Mouse (Mus musculus) natural killer cell, adult 2 months (primary cell): ENCODE data around the gene Kcnj11.

Experiments
- DNase-seq, 2 experiments: peaks; one replicate each; pipeline ENCODE4 v3.0.0; 2022; ENCODE audit warnings: low spot score in 2 of 2

Kcnj11 gene

GRCm38 (mm10) chr7:46104256-46104915 is 3.8 kb upstream of the Kcnj11 start:
- DNase-seq: no peak

- no peak for DNase-seq
Measured at GRCm38 (mm10) chr7:46103771-46104170, 3.2 kb upstream of the Kcnj11 start.

GRCm38 (mm10) chr7:46103075-46103591 is 2.6 kb upstream of the Kcnj11 start:
- no peak for DNase-seq

DNA sequence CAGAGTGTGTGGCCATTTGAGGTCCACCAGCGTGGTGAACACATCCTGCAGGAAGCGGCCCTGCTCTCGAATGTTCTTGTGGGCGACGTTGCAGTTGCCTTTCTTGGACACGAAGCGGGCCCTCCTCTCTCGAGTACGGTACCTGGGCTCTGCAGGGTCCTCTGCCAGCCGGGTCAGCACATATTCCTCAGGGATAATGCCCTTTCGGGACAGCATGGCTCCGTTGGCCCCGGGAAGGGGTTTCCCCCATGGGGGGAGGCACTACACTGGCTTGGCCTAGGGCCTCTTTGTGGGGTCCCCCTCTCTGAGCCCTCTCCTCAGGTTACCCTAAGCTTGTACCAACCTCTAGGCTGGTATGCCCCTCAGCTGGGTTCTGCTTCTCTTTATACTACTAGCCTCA is 882 bp downstream of the Kcnj11 start:
- DNase-seq: no peak

DNA sequence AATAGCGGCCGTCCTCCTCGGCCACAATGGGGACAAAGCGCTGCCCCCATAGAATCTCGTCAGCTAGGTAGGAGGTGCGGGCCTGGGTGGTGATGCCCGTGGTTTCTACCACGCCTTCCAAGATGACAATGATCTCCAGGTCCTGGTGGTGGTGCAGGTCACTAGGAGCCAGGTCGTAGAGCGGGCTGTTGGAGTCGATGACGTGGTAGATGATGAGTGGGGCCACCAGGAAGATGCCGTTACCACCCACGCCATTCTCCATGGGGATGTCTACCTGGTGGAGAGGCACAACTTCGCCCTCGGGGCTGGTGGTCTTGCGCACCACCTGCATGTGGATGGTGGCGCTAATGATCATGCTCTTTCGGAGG is 1.7 kb downstream of the Kcnj11 start:
- no peak for DNase-seq

- DNase-seq: no peak
Measured at GRCm38 (mm10) chr7:46098221-46098918, 2.2 kb downstream of the Kcnj11 start.

DNA sequence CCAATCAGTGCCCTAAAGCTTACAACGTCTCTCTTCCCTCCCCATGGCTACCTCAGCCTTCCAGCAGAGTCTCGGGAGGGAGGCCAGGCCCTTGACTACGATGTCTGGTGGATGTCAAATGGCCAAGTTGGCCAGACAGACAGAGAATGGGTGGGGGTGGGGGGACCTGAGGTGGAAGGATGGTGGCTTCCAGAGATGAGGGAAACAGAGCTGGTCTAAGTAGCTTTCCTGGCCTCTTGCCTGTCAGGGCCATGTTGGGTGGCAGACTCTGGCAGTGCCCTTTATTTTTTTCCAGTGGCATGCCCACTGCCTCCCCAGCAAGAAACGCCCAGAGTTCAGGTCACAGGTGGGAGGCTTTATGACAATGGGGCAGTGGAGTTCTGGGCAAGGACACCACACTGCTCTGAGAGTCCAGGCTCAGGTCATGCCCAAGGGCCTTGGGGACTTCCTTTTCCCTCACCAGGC is 3.2 kb downstream of the Kcnj11 start:
- DNase-seq: no peak

- DNase-seq: peak; percentile 36 to 51
Measured at GRCm38 (mm10) chr7:46096136-46096535, 4.4 kb downstream of the Kcnj11 start.

GRCm38 (mm10) chr7:46092803-46093202 is 7.8 kb downstream of the Kcnj11 start:
- DNase-seq: no peak

- no peak for DNase-seq
Measured at GRCm38 (mm10) chr7:46088241-46088640, 12.3 kb downstream of the Kcnj11 start.

DNA sequence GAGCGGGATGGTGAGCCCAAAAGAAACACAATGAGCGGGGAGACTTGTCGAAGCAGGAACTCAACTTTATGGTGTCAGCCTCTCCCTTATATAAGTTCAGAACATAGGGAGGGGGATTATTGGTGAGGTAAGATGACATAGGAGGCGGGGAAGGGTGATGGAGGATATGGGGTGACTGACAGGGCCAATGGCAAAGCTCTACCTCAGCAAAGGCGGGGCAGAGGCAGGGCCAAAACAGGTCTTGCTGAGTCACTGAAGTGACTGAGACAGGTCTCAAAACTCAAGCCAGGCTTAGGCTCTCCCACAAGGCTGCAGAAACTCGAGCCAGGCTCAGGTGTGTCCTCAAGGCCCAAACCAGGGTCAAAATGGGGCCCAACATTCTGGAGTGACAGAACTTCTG is 14.2 kb downstream of the Kcnj11 start:
- DNase-seq: no peak

- DNase-seq: no peak
Measured at GRCm38 (mm10) chr7:46084839-46085513, 15.6 kb downstream of the Kcnj11 start.

DNA sequence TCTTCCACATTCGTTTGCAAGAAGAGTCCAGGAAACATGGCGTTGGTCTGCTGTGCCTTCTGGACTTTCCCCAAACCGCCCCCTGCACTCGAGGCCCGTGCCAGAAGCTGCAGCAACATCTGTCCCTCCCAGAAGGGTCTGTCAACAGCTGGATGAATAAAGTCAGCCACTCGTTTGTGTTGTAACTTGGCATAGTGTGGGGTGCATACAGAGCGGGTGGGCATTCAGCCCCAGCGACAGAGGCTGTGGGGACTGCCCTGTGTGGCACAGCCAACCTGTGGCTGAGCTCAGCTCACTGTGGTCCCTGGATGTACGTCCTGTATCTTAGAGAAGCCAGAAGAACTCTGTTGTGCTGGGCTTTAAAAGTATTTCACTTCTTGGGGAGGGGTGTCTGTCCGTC is 16.5 kb downstream of the Kcnj11 start:
- DNase-seq: no peak

- DNase-seq: no peak
Measured at GRCm38 (mm10) chr7:46077675-46078074, 22.9 kb downstream of the Kcnj11 start.

DNA sequence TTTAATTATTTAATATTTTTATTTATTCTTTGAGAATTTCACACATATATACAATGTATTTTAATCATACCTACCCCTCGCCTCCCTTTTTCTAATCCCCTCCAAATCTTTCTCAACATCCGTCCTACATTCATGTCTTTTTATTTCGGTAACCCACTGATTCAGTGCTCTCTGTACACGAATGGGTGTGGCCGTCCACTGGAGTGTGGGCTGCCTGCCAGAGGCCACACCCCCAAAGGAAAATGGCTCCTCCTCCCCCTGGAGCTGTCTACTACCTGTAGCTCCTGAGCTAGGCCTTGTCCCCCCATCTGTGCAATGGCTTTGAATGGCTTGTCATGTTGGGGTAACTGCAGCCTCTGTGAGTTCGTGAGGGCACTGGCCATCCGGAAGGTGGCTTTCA is 23.7 kb downstream of the Kcnj11 start:
- no peak for DNase-seq

GRCm38 (mm10) chr7:46068831-46069230 is 31.7 kb downstream of the Kcnj11 start:
- DNase-seq: no peak

DNA sequence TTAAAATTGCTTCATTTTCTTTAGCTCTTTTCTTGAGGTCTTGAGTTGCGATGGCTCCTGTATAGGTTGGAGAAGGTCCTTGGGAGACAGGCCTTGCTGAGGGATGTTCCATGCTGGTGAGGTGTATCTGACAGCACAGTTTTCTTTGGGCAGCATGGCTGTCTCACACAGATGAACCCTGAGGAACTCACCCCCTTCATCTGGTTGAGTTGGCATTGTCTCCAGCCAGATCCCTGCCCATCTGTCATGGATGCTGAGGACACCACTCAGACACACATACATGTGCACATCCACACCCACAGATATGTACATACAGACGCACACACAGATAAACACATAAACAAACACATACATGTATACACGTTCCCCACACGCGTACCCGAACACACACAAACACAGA is 37.3 kb downstream of the Kcnj11 start:
- DNase-seq: no peak

DNA sequence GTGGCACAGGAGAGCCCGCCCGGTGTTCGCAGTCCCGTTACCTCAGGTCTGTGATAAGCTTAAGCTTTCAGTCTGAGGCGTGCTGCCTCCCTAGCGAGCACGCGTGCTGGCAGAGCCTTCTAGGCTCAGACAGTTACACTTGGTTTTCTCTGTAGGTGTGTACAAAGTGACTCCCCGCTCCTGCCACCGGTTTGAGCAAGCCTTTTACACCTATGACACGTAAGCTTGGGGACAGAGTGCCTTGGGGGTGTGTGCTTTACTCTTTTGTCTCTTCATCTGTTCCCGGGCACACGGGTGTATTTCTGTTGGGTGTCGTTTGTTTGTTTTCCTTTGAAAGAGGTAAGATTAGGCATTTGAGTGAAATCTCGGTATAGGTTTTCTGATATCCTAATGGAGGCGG is 39.0 kb downstream of the Kcnj11 start:
- DNase-seq: no peak

- DNase-seq: no peak
Measured at GRCm38 (mm10) chr7:46060688-46061087, 39.9 kb downstream of the Kcnj11 start.

DNA sequence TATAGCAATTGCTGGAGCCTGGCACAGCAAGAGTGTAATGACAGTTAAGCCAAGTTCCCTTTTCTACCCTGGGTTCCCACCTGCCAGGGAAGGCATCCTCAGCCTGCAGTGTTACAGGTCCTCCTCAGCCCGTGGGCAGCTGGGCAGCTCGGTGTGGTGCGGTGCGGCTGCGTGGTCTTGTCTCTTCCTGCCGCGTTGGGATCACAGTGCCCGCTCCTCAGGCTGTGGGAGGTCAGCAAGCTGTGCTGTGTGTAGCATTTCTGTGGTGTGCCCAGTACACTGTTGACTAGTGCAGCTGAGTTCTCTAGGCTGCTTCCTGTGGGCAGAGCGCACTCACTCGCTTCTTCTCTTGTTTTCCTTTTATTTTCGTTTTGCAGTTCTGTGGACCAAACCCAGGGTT is 41.7 kb downstream of the Kcnj11 start:
- peak; percentile 56 to 58 for DNase-seq

DNA sequence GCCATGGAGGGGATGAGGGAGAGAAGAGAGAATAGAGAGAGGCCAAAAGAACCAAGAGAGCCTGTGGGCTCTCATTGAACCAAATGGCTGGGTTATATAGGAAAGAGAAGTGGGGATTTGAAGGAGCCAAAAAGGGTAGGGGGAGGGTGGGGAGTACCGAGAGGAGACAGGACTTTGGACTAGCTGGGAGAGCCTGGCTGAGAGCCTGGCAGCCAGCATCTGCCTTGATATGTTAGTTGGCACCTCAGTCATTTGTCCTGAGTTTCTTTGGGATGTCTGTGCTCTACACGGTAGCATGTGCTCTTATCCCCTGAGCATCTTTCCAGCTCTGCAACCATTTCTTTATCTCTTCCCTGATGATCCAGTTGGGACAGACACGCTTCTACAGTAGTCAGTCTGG is 47.0 kb downstream of the Kcnj11 start:
- no peak for DNase-seq

GRCm38 (mm10) chr7:46052161-46052821 is 48.3 kb downstream of the Kcnj11 start:
- DNase-seq: peak in 1 of 2 experiments; percentile 11
